Mouse (Mus musculus): Measurements from ENCODE around the gene Fam104a. TPM values are rescaled to one million over a fixed set of nuclear protein-coding genes. Genes with fewer than 3 reads are reported as not detected.

The Fam104a gene
- total RNA-seq (2022), result 10 to 100 TPM; 30.8 to 41.7 (median 36.1) TPM

- peak; percentile 91 to 94 for DNase-seq (ENCODE audit: low spot score in 2 of 2)
Measured at GRCm38 (mm10) chr11:113683957-113684706, at the start of gene Fam104a, which contains the start of gene D11Wsu47e. Gene Fam104a, minus strand, starts transcription at chr11:113684155. Gene D11Wsu47e, plus strand, starts transcription at chr11:113684412.

DNA sequence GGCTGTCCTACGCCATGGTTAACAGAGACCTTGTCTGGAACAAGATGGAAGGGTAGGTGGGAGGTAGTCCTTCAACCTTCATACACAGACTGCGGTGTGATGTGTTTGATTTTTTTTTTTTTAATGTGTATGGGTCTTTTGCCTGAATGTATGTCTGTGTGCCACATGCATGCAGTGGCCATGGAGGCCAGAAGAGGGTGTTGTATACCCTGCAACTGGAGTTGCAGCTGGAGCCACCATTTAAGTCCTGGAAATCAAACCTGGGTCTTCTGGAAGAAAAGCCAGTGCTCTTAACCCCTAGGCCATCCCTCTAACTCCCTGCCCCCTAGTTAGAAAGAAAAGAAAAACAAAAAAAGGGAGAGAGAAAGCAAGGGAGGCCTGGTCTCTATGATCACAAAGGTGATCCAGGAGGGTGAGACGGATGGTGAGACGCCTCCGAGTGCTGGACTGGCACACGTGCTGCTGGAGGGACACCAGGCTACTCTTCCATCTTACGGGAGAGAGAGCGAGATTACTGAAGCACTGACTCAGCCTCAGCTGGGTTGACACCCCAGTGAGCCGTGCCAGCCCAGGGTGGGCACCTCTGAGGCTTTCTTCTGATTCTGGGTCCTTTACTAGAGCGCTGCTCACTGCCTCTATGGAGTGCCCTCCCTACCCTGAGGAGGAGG lies 48.1 kb upstream of the Fam104a start:
- DNase-seq (ENCODE audit: low spot score in 2 of 2), result no peak

GRCm38 (mm10) chr11:113730879-113731278 lies 46.9 kb upstream of the Fam104a start:
- DNase-seq (ENCODE audit: low spot score in 2 of 2), result no peak

GRCm38 (mm10) chr11:113729917-113730316 lies 46.0 kb upstream of the Fam104a start:
- DNase-seq (ENCODE audit: low spot score in 2 of 2), result no peak

DNA sequence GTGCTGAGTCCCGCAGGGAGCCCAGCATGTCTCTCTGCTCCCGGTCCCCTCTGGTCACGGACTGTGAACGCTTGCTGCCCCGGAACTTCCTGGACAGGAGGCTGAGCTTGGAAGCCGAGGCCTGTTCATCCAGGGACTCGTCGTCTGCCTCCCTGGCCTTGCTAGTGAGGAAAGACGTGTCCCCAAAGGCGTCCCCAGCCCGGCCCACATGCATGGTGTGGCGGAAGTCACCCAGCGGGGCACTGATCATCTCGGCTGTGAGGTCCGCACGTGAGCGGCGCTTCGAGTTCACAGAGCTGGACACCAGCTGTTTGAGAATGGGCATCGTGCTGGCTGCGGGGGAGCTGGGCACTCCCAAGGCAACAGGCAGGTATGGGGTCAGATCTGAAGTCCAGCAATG lies 45.3 kb upstream of the Fam104a start:
- no peak for DNase-seq (ENCODE audit: low spot score in 2 of 2)

DNA sequence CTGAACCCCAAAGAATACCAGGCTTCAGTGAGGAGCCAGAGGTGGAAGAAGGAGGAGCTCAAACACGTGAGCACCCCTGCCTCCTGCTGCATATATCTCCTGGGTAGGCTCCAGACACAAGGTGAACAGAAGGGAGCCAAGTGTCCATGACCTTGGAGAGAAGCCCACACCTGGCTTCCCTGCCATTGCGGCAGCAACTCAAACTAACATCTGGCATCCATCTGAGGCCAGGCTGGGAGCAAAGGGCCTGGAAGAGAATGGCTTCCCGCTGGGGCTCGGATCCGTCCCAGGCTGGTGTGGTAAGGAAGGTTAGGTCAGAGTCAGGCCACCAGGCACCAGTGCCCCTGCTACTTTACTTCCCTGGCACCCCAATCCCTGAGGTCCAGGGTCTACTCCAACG lies 44.0 kb upstream of the Fam104a start:
- DNase-seq (ENCODE audit: low spot score in 2 of 2), result no peak

GRCm38 (mm10) chr11:113726994-113727888 lies 43.3 kb upstream of the Fam104a start:
- DNase-seq (ENCODE audit: low spot score in 2 of 2), result no peak

GRCm38 (mm10) chr11:113725235-113726048 lies 41.5 kb upstream of the Fam104a start:
- DNase-seq (ENCODE audit: low spot score in 2 of 2), result peak; percentile 30 to 56

DNA sequence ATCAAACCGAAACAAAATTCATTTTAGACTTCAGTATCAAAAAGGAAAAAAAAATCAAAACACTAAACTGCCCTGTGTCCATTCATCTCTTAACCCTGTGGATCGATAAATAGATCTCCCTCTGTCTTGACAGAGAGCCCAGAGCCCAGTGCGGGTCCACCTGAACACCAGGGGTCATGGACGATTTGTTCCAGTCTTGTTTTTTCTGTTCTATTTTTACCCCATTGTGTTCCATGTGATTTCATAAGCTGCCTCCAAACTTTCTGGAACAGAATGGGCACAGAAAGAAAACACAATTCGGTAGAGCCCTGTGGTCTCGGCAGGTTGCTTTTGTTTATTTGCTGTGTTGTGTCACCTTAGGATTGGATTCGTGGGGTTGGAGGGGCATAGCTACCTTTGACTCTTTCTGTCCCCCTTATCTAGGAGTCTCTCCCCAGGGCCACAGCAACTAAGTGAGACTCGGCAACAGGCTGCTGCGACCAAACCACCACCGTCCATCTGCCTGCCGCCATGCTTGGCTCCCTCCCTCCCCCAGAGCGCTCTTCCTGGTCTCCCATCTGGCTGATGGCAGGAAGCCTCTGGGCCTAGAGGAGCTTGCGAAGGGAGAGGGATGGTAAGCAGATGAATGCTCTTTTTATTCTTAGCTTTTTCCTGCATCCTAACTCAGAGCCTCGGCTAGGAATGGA lies 38.6 kb upstream of the Fam104a start:
- no peak for DNase-seq (ENCODE audit: low spot score in 2 of 2)

DNA sequence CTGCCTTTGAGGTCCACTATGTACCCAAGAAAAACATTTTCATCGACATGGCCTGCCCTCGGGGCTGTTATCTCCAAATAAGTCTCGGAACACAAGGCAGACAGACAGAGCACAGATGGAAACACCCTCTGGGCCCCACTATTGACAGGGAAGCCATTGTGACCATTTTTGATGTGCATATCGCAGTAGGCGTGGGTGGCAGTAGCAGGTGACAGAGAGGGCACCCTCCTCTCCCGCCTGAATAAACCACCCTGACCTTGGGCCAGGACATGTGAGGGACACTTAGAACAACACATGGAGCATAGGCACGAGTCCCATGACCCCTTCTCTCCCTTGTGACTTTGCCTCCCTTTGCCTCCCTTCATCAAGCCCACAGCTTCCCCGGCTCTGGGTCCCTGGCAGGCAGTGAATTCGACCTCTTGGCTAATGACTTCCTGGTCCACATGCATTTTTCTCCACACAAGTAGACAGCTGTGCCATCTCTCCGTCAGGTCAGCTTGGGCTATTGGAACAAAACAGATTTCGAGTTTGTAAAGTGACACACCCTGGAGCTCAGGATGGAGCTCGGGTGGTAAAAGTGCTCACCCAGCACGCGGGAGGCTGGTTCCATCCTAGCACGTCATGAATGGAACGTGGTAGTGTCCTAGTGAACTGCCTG lies 33.9 kb upstream of the Fam104a start:
- no peak for DNase-seq (ENCODE audit: low spot score in 2 of 2)

- DNase-seq (ENCODE audit: low spot score in 2 of 2), result no peak
Measured at GRCm38 (mm10) chr11:113716132-113716531, 32.2 kb upstream of the Fam104a start.

DNA sequence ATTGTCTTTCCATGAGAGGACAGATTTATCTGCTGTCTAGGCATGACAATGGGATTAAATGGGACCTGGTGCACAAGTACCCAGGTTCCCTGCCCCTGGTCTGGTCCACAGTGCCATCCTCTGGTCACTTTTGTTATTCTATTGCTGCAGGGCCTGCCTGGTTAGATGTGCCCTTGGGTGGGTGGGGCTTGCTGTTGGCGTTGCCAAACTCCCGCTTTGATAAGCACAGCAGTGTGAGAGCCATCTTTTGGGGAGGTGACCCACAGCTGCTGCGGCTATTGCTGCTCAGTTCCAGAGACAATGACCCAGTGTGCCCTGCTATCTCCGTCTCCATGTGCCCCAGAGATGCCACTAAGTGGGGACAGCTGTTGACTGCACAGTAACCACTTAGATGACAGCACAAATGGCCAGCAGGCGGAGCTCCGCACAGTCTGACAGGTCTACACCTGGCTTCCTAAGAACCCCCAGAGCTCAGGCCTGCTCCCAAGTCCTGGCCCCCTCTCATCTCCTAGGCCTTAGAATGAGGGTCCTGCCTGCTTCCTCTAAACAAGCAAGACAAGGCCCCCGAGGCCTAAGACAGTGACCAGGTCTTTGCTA lies 31.2 kb upstream of the Fam104a start:
- no peak for DNase-seq (ENCODE audit: low spot score in 2 of 2)

DNA sequence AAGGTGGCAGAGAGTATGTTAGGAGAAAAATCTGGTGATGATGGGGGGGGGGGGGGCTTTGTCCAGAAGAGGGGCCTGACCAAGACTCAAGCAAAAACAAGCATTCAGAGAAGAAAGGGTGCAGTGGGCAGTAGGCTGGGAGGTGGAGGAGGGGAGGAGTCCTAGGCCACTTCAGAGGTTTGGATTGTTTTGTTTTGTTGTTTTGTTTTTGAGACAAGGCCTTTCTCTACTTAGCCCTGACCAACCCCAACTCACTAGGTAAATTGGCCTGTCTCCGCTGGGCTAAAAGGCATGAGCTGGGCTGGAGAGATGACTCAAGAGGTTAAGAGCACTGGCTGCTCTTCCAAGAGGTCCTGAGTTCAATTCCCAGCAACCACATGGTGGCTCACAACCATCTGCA lies 27.1 kb upstream of the Fam104a start:
- no peak for DNase-seq (ENCODE audit: low spot score in 2 of 2)

GRCm38 (mm10) chr11:113710257-113710777 lies 26.4 kb upstream of the Fam104a start:
- no peak for DNase-seq (ENCODE audit: low spot score in 2 of 2)

DNA sequence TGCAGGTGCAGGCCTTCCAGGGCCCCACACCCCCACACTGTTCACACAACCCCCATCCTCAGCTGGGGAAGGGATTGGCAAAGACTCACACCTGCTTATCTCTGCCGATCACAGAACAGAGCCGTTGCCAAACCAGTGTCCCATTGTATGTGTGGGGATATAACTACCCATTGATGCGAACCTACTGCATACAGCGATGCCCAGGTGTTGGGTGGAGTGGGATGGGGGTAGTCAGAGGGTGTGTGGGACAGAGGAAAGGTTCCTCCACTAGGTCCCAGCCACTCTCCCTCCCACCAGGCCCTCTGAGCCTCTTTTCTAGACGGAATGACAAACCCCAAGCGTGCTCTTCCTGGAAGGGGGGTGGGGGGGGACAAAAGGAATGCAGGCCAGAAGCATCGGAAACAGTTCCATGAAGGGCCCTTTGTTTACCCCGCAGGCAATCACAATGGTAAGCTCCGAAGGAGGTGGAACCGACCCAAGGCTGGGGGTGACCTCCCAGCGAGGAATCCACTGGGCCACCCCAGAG lies 25.8 kb upstream of the Fam104a start, which contains the start of gene Cpsf4l:
TSS of gene Cpsf4l (minus strand) at position 287 of the 526 bp plus-strand sequence.
- no peak for DNase-seq (ENCODE audit: low spot score in 2 of 2)

- no peak for DNase-seq (ENCODE audit: low spot score in 2 of 2)
Measured at GRCm38 (mm10) chr11:113709272-113709671, 25.3 kb upstream of the Fam104a start.

- no peak for DNase-seq (ENCODE audit: low spot score in 2 of 2)
Measured at GRCm38 (mm10) chr11:113708629-113709213, 24.8 kb upstream of the Fam104a start.

GRCm38 (mm10) chr11:113705966-113706652 lies 22.2 kb upstream of the Fam104a start:
- no peak for DNase-seq (ENCODE audit: low spot score in 2 of 2)

All from gastrocnemius, adult 8-10 months (tissue).